Mouse (Mus musculus): Measurements from ENCODE around the gene Phldb2. TPM values are rescaled to one million over a fixed set of nuclear protein-coding genes. Genes with fewer than 3 reads are reported as not detected.
A peak's percentile ranks its signal among the peaks of the same experiment; 100 is the strongest.

The Phldb2 gene
- total RNA-seq, 4 experiments from 2014 or later = 29.4 to 56.4 (median 41.4) TPM

DNA sequence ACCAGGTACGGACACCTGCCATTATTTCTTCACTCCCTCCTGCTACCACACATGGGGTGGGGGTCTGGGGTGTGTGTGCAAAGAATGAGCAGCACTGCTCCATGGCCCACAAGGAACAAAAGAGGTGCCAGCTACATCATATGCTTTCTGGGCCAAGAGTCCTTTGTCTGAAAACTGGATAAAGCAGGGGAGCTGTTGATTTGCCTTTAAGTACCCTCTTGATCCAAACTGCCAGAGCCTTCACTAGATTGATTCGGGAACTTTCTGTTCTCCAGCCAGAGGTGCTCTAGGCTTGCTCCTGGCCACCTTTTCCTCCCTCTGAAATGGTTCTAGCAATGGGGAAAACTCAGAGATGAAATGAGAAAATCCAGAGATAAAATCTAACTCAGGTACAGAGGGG is 164.1 kb downstream of the Phldb2 start:
- no peak for DNase-seq

DNA sequence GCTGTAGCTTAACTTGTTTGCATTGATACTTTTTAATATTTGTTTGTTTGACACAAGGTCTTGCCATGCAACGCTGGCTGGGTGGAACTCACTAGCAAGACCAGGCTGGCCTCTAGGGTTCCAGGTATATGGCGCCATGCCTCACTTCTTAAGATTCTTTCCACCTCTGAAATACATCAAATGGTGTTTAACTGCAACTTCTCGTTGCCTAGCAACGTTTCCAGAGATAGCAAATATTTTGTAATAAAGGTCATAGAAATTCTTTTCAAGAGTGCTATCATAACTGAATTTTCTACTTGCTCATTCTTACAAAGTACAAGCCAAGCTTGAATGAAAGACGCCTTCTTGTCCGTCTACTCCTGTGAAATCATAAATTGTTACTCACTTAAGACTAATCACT is 165.7 kb downstream of the Phldb2 start:
- DNase-seq = no peak

DNA sequence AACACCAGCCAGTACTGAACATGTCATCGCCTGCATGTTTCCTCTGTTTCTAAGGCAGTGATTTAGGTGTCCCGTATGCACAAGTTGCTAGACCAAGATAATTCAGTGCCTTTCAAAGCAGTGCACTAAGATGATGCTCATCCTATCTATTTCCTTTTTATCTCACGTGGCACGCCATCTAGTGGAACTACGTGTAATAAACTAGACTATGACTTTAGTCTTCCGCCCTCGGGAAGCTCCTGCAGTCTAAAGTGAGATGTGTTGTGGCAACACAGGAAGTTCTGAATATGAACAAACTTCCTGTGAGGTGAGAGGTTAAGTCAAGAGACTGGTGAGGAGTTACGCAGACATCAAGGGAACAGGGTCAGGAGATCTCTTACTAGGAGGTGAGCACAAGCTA is 166.8 kb downstream of the Phldb2 start:
- DNase-seq = no peak

DNA sequence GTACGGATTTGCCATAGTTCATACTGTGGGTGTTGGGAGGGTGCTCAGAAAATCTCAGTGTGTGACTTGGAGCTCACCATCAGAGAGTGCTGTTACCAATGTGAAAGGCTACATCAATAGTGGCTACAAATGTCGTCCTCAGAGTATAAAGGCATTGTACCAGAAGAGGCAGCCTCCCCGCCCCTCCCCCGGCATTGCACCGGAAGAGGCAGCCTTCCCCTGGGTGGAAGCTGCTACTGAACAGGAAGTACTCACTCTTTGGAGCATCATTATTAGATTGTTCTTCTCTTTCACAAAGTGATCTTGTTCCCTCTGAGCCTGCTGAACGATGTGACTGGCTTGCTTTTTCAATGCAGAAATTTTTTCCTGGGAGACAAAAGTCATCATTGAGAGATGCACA is 173.4 kb downstream of the Phldb2 start:
- DNase-seq = no peak

DNA sequence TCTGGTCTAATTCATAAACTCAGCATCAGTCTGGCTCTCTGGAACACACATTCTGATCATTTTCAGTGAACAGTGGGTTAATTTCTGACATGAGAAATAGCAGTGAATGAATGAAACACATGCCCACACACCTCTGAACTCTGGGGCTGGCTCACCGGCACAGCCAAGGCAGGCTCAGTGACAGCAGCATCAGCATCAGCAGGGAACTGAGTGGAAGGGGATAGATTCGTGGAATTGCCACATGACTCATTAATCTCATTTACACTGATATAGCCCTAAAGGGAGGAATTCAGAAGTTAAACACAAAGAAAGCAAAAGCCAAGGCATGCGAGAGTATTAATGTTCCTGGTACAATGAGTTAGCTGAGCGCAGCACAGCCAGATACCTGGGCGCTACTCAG is 178.6 kb downstream of the Phldb2 start:
- DNase-seq = no peak

DNA sequence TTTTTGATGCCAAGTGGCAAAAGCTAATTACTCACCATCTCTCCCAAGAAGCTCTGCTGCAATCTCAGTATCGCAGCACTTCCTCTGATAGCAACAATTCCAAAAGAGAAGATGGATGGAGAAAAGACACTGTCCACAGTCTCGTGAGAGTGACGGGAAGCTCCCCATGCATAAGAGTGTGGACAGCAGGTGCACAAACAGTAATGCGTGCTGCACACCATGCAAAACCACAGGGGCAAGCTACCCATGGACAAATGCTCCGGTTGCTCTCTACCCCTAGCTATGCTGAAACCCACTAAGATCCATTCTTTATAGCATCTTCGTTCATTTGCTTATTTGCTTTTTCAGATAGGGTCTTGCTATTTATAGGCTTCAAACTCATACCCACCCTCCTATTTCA is 182.5 kb downstream of the Phldb2 start:
- DNase-seq = no peak

DNA sequence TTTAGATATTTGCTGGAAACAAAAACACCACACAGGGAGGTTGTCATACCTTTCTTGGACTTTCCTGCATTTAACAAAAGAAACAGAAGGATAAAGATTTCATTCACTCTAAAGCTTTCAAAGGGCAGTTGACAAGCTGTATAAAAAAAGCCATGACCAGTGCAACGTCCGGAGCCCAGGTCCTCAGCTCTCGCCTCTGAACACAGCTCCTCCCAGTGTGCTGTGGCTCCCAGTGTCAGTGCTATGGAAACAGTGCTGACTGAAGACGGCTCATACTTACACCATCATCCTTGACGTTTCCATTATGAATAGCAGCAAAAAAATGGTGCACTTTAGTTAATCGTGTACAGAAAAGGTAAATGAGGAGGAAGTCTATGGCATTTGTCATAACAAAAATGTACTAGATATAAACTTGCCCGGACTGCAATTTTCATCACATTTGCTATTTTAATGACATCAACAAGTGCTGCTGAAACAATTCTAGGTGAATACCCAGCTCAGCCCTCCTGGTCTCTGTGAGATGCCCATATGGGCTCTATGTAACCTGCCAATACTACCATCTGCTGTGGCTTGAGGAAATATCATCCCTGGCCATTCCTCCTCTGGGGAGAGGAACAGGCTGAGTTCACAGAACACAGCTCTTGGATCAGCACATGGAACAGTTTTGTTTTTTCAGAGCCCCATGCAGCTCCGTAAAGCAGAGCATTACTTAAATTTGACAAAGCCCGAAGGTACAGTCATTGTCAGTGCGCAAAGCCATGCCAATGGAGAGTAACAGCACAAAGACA is 185.4 kb downstream of the Phldb2 start:
- no peak for DNase-seq

DNA sequence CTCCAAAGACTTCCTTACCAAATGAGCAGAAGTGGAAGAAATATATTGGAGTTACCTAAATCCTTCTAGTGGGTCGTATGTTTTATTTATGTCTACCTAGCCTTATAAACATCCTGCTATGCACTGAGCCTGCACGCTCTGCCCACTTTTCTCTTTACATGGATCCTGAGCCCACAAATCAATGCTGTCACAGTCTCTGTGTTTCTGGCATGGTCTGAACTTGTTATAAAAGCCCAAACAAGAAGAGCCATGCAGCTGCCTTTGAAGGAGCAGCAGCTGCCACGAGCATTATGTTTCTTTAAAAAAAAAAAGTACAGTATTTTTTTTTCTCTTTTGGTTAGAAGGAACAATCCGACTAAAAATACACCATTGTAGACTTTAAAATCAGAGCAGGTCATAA is 186.0 kb downstream of the Phldb2 start:
- DNase-seq = no peak

DNA sequence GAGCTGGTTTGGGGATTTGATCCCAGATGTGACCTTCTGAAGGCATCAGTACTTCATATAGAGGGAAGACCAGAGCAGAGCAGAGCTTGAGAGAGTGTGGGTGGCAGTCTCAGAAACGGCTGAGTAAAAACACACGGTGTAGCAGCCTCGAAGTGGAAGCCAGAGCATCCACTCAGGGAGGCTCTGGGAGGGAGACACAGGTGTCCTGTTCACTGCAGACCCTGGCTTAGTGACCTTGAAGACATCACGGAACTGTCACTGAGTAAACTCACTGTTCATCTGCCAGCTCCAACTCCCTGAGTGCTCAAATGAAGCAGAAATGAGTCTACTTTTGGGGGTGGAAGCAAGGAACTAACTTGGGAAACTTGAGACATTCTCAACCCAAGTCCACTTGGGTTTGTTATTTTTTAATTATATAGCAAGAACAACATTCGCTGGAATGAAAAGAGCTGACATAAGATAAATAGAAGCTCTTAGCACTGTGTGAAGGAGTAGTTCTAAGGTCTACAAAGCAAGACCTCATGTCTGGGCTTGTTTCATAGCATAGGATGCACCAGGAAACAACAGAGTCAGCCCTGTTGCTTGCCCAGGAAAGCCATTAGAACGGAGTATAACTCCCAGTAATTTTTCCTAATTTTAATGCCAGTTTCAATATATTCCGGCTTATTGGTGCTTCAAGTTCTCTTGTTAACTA is 187.4 kb downstream of the Phldb2 start:
- DNase-seq = no peak

DNA sequence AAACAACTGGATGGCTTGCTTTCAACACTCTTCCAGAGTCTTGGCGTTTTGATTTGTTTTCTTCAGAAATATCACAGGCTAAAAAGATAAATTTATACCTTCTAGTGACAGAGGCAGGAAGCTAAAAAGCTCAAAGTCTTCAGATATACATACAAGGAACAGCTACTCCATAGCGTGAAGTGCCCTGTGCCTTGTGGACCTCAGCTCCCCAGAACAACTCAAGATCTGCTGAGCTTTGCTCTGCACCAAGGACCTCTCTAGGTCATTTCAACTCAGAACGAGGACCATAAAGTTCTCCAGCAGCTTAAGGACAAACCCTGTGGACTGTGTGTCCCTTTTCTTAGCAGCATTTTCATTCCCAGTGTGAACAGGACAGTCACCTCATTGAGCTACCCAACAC is 188.3 kb downstream of the Phldb2 start:
- DNase-seq = no peak

DNA sequence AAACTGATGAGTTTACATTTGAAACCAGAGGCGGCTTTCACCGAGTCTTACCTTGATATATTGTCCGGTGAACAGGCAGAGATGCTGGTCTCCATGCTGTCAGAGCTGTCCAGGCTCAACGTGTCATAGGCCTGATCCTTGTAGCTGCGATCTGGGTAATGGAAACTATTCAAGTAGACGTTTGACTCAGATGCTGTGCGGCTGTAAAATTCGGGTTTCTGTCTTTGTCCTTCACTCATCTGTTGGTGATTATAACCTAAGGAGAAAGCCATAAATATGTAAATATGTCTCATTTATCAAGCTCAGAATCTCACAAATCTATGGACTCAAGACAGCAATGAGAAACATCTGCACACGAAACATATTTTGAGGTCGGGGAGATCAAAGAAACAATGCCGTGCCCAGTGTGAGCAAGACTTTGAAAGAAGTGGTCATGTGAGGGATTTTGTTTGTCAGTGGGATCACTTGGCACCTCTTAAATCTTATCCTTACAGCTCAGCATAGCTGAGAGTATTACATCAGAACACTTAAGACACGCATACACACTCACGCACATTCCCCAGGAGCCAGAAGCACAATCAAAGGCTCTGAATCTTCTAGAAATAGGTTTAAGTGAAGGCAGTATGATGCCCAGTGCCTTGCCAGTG is 190.4 kb downstream of the Phldb2 start:
- no peak for DNase-seq

DNA sequence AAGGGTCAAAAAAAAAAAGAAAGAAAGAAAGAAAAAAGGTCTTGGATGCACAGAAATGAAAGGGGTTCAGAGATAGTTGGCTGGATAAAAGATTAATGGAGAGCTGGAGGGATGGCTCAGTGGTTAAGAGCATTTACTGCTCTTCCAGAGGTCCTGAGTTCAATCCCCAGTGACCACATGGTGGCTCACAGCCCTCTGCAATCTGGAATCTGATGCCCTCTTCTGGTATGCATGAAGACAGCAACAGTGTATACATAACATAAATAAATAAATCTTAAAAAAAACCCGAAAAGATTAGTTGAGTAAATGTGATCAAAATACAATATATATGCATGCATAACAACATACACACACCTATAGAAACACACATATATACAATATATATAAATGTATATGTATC is 192.0 kb downstream of the Phldb2 start:
- no peak for DNase-seq

DNA sequence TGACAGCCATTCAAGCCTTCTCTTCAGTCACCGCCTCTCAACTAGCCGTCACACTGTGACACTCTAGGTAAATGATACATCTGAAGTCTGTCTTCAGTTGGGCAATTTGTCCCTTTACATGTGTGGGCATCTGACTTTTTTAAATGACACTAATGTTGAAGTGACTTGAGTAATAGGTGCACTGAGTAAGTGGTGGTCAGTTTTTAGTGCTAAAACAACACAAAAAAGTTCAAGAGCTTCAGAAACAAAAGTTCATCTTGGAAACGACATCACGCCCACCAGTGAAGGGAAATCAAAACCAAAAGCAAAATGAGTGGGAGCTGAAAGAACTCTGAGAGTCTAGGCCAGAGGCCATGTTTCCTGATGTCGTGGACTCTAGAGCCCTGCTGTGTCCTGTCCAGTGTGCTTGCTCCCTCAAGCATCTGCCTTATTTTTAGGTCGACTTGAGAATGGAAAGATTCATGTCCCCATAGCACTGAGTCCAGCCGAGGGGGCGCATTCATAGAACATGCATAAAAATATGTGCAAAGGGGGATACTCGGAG is 194.6 kb downstream of the Phldb2 start:
- DNase-seq = no peak

DNA sequence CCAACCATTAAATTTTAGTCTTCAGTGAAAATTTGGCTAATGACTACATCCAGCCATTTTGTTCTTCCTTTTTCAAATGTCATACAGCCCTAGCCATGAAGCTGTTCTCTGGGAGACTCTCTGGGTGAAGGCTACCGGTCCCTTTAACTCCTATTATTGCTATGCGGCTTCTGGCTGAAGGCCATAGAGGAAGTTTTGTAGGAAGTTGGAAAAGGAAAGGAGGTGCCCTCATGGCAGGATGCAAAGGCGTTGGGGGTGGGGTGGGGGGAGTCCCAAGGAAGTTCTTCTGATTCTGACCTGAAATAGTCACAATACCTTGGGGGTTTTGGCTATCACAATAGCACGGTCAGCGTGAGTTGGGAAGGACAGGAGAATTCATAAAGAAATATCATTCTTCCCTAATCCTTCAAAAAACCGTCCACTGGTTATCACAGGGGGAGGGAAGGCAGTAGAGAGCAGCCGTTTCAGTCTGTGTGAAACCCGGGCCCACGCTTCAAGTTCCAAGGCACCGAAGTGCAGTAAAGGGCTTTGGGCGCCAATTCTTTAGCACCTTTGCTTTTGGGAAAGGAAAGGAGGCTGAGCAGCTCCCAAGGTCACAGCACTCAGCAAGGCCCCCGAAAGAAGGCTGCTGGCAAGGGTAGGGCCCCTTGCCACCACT is 195.8 kb downstream of the Phldb2 start:
- DNase-seq = peak; percentile 30

DNA sequence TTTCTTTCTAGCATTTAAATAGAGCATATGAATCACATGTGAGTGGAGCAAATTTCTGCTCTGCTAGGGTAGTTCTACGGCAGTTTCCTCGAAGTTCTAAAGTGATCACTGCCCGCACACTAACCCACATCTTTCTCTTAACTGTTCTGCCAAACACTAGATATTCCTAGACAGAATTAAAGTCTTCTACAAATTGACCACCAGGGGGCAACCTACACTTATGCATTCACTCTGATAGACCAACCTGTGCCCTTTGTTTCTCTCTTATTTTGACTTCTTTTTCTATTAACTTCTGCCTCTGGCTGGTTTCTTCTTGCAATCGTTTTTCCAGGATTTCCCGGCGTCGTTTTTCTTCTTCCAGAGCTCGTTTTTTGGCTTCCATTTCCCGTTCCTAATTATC is 196.5 kb downstream of the Phldb2 start:
- DNase-seq = no peak

DNA sequence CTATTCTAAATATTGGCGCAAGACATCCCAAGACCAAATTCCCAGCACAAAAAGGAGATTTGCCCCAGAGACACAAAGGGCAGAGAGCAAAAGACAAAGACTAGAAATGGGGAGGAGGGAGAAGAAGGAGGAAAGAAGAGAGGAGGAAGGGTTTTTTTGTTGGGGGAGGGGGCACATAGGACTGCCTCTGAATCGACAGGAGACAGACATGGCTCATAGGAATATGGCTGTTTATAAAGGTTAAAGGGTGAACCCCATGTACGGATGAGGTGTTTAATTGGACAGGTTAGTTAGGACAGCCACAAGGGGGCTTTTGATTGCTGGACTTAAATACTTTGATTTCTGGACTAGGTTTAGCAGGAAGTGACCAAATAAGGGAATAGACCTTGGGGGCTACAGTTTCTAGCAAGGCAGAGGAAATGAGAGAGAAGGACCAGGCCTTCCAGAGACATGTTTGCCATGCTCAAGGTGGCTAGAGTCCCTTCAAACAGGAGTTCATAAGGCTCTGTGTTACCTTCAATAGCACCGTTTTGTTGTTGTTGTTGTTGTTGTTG is 209.7 kb downstream of the Phldb2 start:
- DNase-seq = no peak

DNA sequence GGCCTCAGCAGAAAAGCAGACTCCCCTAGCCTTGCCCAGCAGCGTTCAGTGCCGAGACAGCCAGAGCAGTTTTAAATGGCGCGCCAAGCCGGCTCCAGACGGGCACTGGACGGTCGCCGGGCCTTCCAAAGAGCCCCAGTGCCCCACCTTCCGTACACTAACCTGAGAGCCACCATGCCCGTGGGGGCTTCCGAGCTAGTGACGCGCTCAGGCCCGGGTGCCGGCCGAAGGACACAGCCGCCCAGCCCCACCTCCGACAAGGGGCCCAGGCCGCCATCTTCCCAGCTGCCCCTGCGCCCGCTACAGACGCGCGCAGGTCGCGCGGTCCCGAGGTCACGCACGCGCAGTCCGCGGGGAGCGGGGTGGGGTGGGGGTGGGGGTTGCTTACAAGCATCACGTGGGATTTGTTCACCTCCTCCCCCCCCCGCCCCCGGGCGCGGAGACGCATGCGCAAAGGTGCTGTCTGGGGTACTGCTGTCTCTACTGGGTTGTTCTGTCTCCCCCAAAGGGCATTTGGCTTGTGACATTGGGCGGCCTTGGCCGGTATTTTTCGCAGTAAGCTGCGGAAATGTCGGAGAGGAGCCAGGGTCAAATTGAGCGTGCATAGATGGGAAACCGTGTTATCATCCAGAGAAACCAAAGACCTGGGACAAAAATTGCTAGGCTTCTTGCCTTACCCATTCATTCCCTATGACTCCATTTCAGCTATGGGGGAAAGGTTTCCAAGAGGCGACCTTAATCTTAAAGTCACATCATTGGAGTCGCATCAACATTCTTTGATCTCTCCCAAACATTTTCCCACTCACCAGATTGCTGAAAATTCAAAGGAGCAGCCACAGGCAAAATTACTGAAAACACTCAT is 210.6 kb downstream of the Phldb2 start, which contains the start of gene Abhd10:
Abhd10 (minus strand) TSS at position 341 of the 862 bp plus-strand sequence.
- peak; percentile 95 for DNase-seq

DNA sequence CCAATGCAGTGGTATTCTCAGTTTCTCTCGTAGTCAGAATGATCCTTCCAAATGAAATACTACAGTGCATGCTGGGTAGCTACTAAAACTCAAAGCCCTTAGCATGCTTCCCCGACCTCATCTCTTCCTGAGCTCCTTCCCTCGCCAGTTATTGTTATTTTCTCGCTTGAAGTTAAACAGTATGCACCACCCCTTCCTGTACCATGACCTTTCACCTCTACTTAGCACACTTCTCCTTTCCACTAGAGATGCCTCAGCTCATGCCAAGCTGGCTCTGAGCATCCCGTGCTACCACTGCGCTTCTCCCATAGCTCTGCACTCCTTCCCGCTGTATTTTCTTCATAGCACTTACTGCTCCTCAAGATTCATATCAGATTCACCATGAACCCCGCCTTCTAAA is 215.5 kb downstream of the Phldb2 start:
- no peak for DNase-seq

DNA sequence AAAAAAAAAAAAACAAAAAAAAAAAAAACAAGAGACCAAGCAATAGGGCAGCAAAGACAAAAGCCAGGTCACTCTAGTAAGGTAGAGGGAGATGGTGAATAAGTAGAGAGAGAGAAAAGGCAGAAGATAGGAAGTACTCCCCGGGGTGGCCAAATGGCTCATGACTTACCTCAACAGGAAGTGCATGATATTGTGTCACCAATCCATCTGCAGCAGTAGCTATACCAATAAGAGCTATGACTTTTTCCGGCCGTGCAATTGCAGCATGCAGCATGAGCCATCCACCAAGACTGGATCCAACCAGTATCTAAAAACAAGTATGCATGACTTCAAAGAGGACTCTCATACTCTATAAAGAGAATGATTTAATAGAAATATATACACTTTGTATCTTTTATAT is 216.7 kb downstream of the Phldb2 start:
- no peak for DNase-seq

DNA sequence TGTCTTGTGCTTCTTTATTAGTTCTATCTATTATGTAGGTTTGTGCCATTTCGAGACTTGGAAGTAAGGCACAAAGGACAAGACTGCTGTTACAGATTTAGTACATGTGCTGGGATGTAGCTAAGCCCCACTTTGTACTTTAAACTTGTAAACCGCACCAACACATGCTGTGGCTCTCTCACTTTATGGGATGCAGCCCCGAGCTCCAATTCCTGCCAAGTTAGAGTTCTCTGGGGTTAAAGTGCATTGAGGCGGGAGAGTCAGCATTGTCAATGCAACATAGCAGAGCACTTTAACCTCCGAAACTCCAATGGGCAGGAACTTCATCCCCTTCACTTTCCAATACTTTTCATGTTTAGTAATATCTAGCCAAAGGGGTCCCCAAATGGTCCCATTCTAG is 224.2 kb downstream of the Phldb2 start:
- DNase-seq = no peak

DNA sequence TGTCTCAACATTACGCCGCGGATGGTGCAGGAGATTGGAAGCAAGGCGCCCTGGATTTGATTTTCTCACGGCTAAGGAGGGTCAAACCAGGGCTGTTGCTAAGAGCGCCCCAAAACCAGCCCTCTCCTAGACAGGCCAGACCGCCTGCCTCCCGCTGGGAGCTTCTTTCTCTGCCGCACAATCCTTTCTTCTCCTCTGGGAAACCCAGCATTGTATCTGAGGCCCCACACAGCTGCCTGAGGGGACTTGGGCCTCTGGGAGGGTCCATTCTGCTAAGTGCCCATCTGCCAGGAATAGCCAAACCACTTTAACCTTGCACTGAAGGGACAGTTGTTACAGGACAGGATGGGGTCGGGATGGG is 228.7 kb downstream of the Phldb2 start:
- no peak for DNase-seq
